Mouse (Mus musculus): ENCODE data around the gene Tmem131l.

Gene Tmem131l

DNA sequence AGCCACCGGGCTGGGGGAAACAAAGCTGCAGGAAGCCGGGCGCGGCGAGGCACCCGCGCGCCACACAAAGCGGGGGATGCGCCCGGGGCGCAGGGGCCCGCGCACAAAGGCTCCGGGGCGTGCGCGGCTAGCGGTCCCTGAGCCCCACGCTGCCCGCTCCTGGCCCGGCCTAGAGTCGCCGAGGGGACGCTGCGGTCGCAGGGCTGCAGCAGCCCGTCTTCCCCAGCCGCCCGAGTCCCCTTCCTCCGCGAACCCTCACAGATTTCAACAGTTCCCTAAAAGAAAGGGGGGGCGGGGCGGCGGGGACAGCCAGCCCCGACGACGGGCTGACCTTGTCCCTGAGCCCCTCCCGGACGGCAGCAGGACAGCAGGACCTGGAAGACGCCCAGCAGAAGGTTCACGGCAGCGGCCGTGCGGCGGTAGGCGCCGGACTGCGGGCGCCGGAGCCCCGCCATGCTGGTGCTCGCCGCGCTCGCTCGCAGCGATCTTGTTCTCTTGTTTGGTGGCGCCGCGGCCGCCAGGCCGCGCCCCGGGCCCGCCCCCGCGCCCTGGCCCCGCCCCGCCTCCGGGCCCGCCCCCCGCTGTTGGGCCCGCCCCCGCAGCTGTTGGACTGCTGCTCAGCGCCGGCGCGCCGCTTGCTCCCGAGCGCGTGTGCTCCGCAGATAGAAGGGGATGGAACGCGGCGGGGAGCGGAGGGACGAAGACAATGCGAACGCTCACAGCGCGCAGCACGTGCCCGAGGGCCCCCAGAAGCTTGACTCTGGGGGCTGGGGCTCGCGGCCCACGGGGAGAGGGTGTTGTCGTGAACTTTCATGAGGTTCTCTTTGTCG lies at the start of gene Tmem131l:
Gene Tmem131l (minus strand): TSS at position 530 of the 830 bp plus-strand sequence.
- DNase-seq (ENCODE audit: low read depth, low spot score): peak; percentile 92

DNA sequence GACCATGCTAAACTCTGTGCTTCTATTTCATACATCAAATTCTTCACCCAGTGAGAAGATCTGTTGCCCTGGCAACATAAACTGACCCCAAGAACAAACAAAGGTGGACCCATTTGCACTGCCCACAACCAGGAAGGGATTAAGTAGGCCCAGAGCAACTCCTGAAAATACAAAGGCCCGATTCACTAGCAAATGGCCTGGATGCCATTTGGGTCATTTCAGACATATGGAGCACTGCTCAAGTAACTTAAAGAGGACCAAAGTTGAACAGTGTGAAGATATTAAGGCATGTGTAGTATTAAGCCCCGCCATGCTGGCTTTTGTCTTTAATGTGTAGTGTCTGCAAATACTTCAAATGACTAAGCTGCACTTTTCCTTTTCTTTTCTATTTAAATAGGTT lies 46.9 kb upstream of the Tmem131l start:
- DNase-seq (ENCODE audit: low read depth, low spot score): no peak

- no peak for DNase-seq (ENCODE audit: low read depth, low spot score)
Measured at GRCm38 (mm10) chr3:84086337-84086736, 46.4 kb upstream of the Tmem131l start.

DNA sequence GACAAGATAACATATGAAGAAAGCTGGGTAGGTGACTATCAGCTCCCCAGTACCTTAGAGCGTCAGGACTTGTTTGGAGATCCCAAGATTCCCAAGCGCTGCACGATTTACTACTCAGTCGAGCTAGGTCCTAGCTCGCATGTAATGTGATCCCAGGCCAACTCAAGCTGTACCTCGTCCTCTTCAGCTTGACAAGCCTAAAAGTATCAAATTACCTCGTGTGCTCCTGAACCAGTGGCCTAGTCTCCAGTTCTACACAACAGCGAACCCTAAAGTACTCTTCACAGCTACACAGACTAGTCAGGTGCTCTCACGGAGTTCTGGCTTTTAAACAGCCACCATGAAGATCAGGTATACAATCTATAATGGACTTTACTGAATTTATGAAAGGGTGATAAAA lies 45.5 kb upstream of the Tmem131l start:
- no peak for DNase-seq (ENCODE audit: low read depth, low spot score)

GRCm38 (mm10) chr3:84081208-84081722 lies 41.3 kb upstream of the Tmem131l start:
- DNase-seq (ENCODE audit: low read depth, low spot score): no peak

DNA sequence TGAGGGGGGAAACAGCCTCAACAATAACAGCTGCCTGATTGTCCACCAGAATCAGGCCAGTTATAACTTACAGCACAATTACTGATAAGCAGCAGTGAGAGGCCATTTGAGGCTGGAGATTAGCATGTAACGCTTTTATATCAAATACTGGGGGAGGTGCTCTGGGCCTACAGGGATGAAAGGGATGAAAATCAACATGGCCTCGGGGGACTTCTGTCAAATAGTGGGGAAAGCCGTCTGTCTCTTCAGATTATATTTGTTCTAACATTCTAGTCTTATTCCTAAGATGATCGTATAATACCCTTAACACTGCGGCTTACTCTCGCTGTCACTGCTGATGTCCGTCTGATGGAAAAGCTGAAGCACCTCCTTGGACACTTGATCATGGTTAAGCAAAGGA lies 40.1 kb upstream of the Tmem131l start:
- DNase-seq (ENCODE audit: low read depth, low spot score): no peak

- DNase-seq (ENCODE audit: low read depth, low spot score): no peak
Measured at GRCm38 (mm10) chr3:84077505-84077904, 37.5 kb upstream of the Tmem131l start.

- no peak for DNase-seq (ENCODE audit: low read depth, low spot score)
Measured at GRCm38 (mm10) chr3:84076543-84077332, 36.8 kb upstream of the Tmem131l start.

DNA sequence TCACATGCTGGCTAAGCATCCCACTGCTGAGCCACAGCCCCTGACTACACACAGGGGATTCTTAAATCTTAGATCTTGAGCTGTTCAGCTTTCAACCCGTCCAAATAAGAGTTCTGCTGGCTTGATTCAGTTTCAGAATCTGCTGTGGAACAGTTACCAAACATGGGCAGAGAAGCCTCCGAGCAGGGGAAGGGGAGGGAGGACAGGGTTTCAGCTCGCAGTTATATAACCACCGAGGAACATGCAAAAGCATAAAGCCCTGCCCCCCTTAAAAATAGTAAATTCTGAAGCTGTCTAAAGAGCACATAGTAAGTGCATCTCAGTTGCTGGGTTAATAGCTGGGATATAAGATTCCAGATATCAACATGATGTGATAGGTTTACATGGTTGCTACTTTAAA lies 35.5 kb upstream of the Tmem131l start:
- no peak for DNase-seq (ENCODE audit: low read depth, low spot score)

- no peak for DNase-seq (ENCODE audit: low read depth, low spot score)
Measured at GRCm38 (mm10) chr3:84074777-84075176, 34.8 kb upstream of the Tmem131l start.

GRCm38 (mm10) chr3:84071641-84072040 lies 31.7 kb upstream of the Tmem131l start:
- peak; percentile 48 for DNase-seq (ENCODE audit: low read depth, low spot score)

DNA sequence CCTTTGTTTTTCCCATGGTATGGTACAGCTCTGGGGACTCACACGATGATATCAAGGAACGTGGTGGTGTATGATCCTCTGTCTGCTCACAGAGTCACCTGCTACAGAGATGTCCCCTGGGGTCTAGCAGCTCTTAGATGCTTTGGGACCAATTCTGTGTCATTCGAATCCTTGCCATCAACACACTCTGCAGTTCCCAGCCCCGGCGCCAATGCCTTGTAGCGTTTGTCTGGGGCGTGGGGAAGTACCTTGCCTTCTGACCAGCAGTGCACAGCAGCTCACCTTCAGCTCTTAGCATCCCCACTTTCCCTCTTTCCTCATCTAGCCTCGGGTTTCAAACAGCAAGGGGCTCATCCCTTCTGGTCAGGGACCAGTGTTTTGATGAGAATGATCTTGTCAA lies 30.8 kb upstream of the Tmem131l start:
- DNase-seq (ENCODE audit: low read depth, low spot score): no peak

GRCm38 (mm10) chr3:84068831-84069709 lies 29.1 kb upstream of the Tmem131l start:
- no peak for DNase-seq (ENCODE audit: low read depth, low spot score)

DNA sequence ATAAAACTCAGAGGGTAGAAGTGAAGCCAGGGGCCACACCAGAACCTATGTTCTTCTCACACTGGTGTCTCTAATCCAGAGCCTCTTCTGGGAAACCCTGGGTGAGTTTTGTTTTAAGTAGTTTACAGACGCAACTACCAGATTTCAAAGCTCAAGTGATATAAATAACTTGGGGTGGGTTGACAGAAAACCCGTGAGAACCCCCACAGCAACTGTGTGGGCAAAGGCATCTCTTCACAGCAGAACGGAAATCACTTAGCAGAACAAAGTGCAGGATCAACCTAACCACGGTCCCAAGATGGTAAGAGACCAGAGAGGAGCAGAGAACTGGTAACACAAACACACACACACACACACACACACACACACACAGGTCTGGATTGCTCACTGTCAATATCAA lies 25.9 kb upstream of the Tmem131l start:
- no peak for DNase-seq (ENCODE audit: low read depth, low spot score)

GRCm38 (mm10) chr3:84063369-84063914 lies 23.5 kb upstream of the Tmem131l start:
- no peak for DNase-seq (ENCODE audit: low read depth, low spot score)

DNA sequence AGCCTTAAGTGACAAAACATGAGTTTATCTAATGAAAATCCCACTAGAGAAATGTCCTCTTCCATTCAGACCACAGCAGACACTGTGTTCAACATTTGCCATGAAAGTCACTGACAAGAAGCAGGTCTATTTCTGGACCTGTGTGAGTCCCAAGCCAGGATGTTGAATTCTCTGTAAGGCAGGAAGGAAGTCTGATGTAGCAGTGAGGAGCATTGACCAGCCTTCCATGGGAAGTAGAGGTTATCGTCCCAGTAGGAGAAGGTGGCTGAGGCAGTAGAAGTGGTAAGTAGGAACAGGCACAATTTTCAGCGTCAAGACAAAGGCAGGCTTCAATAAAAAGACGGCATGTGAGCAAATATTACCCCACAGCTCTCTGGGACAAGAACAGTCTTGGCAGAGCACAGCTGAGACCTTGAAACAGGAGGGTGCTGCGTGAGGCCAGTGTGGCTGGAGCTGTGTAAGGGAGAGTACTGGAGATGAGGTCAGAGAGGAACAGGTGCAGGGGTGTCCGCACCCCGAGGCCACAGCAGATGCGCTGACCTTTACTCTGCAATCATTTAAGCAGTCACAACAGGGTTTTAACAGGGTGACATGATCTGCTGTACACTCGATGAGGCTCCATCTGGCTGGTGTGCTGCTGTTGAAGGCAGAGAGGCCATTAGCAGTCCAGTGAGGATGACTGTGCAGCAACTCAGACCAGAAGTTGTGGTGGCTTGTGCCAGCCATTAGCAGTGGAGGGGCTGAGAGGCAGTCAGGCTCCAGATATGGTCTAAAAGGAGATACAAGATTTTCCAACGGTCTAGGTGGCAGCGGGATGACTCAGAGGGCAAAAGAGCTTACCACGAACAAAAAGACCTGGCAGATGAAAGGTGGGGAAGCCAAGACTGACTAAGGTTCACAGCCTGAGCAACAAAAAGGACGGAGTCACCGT lies 21.8 kb upstream of the Tmem131l start:
- no peak for DNase-seq (ENCODE audit: low read depth, low spot score)

- no peak for DNase-seq (ENCODE audit: low read depth, low spot score)
Measured at GRCm38 (mm10) chr3:84060946-84061345, 21.0 kb upstream of the Tmem131l start.

GRCm38 (mm10) chr3:84060128-84060527 lies 20.2 kb upstream of the Tmem131l start:
- DNase-seq (ENCODE audit: low read depth, low spot score): no peak

- no peak for DNase-seq (ENCODE audit: low read depth, low spot score)
Measured at GRCm38 (mm10) chr3:84059676-84060075, 19.7 kb upstream of the Tmem131l start.

DNA sequence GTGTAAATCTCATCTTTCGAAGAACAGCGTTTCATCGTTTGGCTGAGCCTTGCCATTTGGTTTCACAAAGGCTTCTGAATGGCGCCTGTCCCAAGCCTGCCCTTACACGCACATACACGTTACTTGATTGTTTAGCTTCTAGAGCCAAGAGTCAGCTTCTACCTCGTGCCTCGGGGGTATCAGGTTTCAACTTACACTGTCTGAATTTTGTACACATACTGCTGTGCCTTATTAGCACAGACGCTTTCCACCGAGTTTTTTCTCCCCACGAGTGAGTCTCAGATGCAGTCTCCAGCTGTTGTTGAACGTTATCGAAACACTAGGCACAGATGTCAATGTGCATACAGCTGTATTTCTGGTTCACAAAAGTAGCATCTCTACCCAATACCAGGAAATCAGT lies 19.3 kb upstream of the Tmem131l start:
- DNase-seq (ENCODE audit: low read depth, low spot score): no peak

Measured in R1 (cell line).